ENCODE assay signal across 9 mouse cellular contexts in genomic region chr12:26487874-26488616, GRCm38 (mm10). TPM values are rescaled to one million over a fixed set of nuclear protein-coding genes. Genes with fewer than 3 reads are reported as not detected.
DNase-seq lines count a peak whose midpoint lies in the region; ATAC-seq and TF ChIP-seq lines count a peak whose summit lies in the region.
"Had no signal": no experiment of that assay in that cellular context is flagged by ENCODE, and none has a peak within 500 bp of the region (broad histone marks: within the 10 kb centered on the region; RNA-seq: fewer than 3 reads in every experiment).

No protein-coding gene starts in this region.

- no peaks in the 10 kb centered on the region for H3K9me3 ChIP-seq in heart, embryonic 13.5 days
- H3K9me3 ChIP-seq: lung, embryonic 15.5 days had no signal

- H3K9ac ChIP-seq in heart, embryonic 13.5 days: no peak overlapping the region
- H3K9ac ChIP-seq: lung, embryonic 15.5 days had no signal

- 50% methylated on average over 14 of the region's 14 CpGs for WGBS in heart, embryonic 13.5 days

- intact Hi-C loops in heart, postnatal 25 days (cut with DNase I): no loop called here

- no peak overlapping the region for H3K4me3 ChIP-seq in heart, embryonic 13.5 days
- no peak overlapping the region for H3K4me3 ChIP-seq in layer of hippocampus, adult 2 months
- H3K4me3 ChIP-seq: lung, embryonic 15.5 days had no signal

- no peak for ATAC-seq in heart, embryonic 13.5 days (ENCODE audit: extremely low read depth, insufficient number of reproducible peaks, low FRiP score, low TSS enrichment)
- ATAC-seq in activated CD4-positive, CD25-positive, alpha-beta regulatory T cell, adult 4 months: no peak

- H3K27ac ChIP-seq in heart, embryonic 13.5 days (replicated peaks): no peak overlapping the region
- no peak overlapping the region for H3K27ac ChIP-seq in layer of hippocampus, adult 2 months
- H3K27ac ChIP-seq: lung, embryonic 15.5 days had no signal

- no peaks in the 10 kb centered on the region for H3K27me3 ChIP-seq in heart, embryonic 13.5 days (replicated peaks)
- H3K27me3 ChIP-seq: lung, embryonic 15.5 days had no signal

- no peaks in the 10 kb centered on the region for H3K36me3 ChIP-seq in heart, embryonic 13.5 days
- H3K36me3 ChIP-seq: lung, embryonic 15.5 days had no signal

- TF ChIP-seq CTCF in layer of hippocampus, adult 2 months (conservative IDR thresholded peaks at IDR 0.05): peak; percentile 87

- H3K4me1 ChIP-seq in heart, embryonic 13.5 days: no peaks in the 10 kb centered on the region
- H3K4me1 ChIP-seq: lung, embryonic 15.5 days had no signal

- peak overlapping the region; percentile 18 for H3K4me2 ChIP-seq in heart, embryonic 13.5 days
- H3K4me2 ChIP-seq: lung, embryonic 15.5 days had no signal

- no peak for DNase-seq in heart, postnatal 25 days (ENCODE audit: low spot score)
- peak; percentile 78 for DNase-seq in embryo, embryonic 11 days
- DNase-seq in heart, postnatal 4 days: peak; percentile 16
- DNase-seq in layer of hippocampus, adult 2 months (ENCODE audit: low spot score in 2 of 2): peak; percentile 42 to 63
- DNase-seq in lung, postnatal 14 days: peak; percentile 18
- DNase-seq in right cerebral cortex, postnatal 25 days: peak; percentile 32

RNA-seq across cellular contexts. Expression of gene Cmpk2, which starts 19.0 kb away (rescaled TPM):
- 3.0 and 3.5 TPM in 2 replicates for polyA plus RNA-seq in heart, embryonic 13.5 days (2015; fragmentation: Nextera tagmentation; extraction: Ambion mirVana)
- 1 to 10 TPM; 5.4 to 5.7 TPM for total RNA-seq in heart, postnatal 25 days (2021)
- total RNA-seq in heart, postnatal 4 days (2021): 1 to 10 TPM; 4.0 to 4.2 TPM
- total RNA-seq in layer of hippocampus, adult 2 months (2021): 10 to 100 TPM; 15.8 to 17.6 TPM
- polyA plus RNA-seq in activated CD4-positive, CD25-positive, alpha-beta regulatory T cell, adult 4 months (2017; shearing (Covaris generic)): 1 to 10 TPM; 7.8 to 9.8 TPM

RNA-seq across cellular contexts. Expression of gene Rsad2, which starts 31.8 kb away (rescaled TPM):
- 1.2 and 2.0 TPM in 2 replicates for polyA plus RNA-seq in heart, embryonic 13.5 days (2015; fragmentation: Nextera tagmentation; extraction: Ambion mirVana)
- 10 to 100 TPM in 1 of 2 experiments, 1 to 10 TPM in 1; 9.6 to 12.4 TPM for total RNA-seq in heart, postnatal 25 days (2021)
- total RNA-seq in heart, postnatal 4 days (2021): 1 to 10 TPM; 4.3 to 8.2 TPM
- 1 to 10 TPM in 1 of 2 experiments, under 1 TPM in 1; 0.61 to 1.1 TPM for total RNA-seq in layer of hippocampus, adult 2 months (2021)
- polyA plus RNA-seq in activated CD4-positive, CD25-positive, alpha-beta regulatory T cell, adult 4 months (2017; shearing (Covaris generic)): 1 to 10 TPM; 2.7 to 3.6 TPM
